Mouse (Mus musculus) olfactory bulb, adult 2 months (tissue): ENCODE data around the gene Ceacam20. TPM values are rescaled to one million over a fixed set of nuclear protein-coding genes. Genes with fewer than 3 reads are reported as not detected.
"Not testable (repeated sequence)": the region's sequence is repeated elsewhere in the genome, so short reads cannot be mapped to it uniquely, and the experiment has no call there.

Experiments used
- H3K27ac ChIP-seq: fragments of 200-500 bp; 2 replicates; pipeline ENCODE4 v1.5.1; 2012; ENCODE audit warnings: low read depth, low read length; ENCODE audit not compliant: insufficient read depth
- H3K4me1 ChIP-seq: fragments of 200-500 bp; 2 replicates; pipeline ENCODE4 v1.6.1; 2012; ENCODE audit warnings: low read length; ENCODE audit not compliant: control insufficient read depth, insufficient read depth
- H3K4me3 ChIP-seq: fragments of 200-500 bp; 2 replicates; pipeline ENCODE4 v1.5.1; 2012; ENCODE audit warnings: mild to moderate bottlenecking, low read depth, low read length, moderate library complexity; ENCODE audit not compliant: insufficient read depth
- CTCF ChIP-seq: fragments of 200-500 bp; IDR thresholded peaks from 2 replicates; pipeline ENCODE4 v1.5.1; 2012; ENCODE audit warnings: low read depth, mild to moderate bottlenecking, low read length, moderate library complexity; ENCODE audit not compliant: insufficient read depth
- POLR2A ChIP-seq: fragments of 200-500 bp; IDR thresholded peaks from 2 replicates; pipeline ENCODE4 v1.6.1; 2012; ENCODE audit warnings: mild to moderate bottlenecking, low read depth, low read length, moderate library complexity; ENCODE audit not compliant: insufficient read depth
- WGBS: fragments of 180-500 bp; shearing (Covaris S2); methylation state at CpG from one replicate; pipeline ENCODE4 v1.1.7; 2018; 5-methylcytosine and 5-hydroxymethylcytosine counted together
- polyA plus RNA-seq: library from polyadenylated mRNA; stranded (reverse); fragments of >200 nt; gene quantifications from 2 replicates; pipeline ENCODE4 v1.2.4, GENCODE M21; 2012; ENCODE audit warnings: low replicate concordance; ENCODE audit not compliant: missing spikeins, insufficient read depth, insufficient read length

Gene Ceacam20
- polyA plus RNA-seq, 1 experiment: not detected

DNA sequence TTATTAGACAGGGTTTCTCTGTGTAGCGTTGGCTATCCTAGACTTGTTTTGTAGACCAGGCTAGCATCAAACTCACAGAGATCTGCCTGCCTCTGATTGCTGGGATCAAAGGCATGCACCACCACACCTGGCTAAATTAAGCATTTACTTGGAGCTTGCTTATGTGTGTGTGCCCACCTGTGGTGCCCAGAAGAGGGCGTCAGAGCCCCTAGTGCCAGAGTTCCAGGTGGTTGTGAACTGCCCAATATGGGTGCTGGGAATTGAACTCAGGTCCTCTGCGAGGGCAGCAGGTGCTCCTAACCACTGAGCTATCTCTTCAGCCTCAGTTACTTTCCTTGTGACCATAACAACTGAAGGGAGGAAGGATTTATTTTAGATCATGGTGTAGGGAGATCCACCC, 3.9 kb downstream of the Ceacam20 start:
- TF ChIP-seq POLR2A: no peak
- TF ChIP-seq CTCF: no peak
- Histone ChIP-seq H3K4me3 (no peak overlapping the region), H3K4me1 (no peaks in the 10 kb centered on the region), H3K27ac (no peak overlapping the region)
- WGBS: 74% methylated on average over 3 of the region's 3 CpGs

DNA sequence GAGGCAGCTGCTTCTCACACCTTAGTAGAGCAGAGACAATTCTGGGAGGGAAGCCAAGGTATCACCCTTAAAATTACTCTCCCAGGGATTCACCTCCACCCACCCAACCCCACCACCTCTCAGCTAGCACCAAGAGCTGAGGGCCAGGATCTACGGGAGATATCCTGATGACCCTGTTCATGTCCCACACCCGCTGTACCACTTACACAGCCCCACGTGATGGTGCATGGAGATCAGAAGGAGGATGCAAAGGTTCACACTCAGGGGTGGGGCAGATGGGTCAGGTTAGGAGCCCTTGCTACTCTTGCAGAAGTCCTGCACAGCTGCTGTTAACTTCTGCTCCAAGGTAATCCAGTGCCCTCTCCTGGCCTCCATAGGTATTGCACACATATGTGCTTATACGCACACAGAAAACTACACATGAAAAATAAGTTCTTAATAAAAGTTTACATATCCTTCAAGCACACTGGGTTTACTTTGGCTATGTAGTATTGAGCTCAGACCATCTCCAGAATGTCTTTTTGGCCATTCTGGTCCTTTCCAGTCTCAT, 4.4 kb downstream of the Ceacam20 start:
- no peak for TF ChIP-seq POLR2A
- no peak for TF ChIP-seq CTCF
- H3K4me3 ChIP-seq: no peak overlapping the region
- H3K4me1 ChIP-seq: no peaks in the 10 kb centered on the region
- 92% methylated on average over 4 of the region's 4 CpGs for WGBS
- H3K27ac ChIP-seq: no peak overlapping the region

DNA sequence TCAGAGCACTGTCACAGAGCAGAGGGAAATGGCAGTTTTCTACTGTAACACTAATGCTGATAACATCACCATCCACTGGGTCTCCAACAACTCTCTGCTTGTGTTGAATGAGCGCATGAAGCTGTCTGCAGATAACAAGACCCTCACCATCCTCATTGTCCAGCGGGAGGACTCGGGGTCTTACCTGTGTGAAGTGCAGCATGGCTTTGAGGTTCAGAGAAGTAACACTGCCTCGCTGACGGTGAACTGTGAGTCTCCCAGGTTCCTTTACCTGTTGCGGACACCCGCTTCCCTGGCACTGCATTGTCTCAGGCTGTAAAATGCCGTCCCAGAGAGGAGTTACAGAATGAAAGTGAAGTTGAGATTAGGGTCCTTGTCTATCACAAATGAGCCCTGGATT, 5.0 kb downstream of the Ceacam20 start:
- Histone ChIP-seq H3K4me1 (no peaks in the 10 kb centered on the region), H3K27ac (no peak overlapping the region), H3K4me3 (no peak overlapping the region)
- whole genome bisulfite sequencing: 91% methylated on average over 8 of the region's 8 CpGs
- no peak for TF ChIP-seq CTCF

DNA sequence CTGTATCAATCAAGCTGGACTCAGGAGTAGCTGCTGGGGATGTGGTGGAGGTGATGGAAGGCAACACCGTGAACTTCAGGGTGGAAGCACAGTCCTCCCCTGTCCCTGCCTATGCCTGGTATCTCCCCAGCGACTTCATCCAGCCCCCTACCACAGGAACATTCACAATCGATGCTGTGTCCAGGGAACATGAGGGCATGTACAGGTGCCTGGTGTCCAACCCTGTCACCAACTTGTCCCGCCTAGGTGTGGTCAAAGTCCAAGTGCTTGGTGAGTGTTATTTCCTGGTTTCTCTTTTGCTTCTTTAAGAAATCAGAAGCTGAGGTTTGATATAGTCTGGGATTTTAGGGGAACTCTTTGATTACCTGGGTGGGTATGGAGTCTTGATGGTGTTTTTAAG, 6.3 kb downstream of the Ceacam20 start:
- Histone ChIP-seq H3K27ac (no peak overlapping the region), H3K4me3 (no peak overlapping the region), H3K4me1 (no peaks in the 10 kb centered on the region)
- TF ChIP-seq POLR2A (no peak), CTCF (no peak)
- WGBS: 86% methylated on average over 4 of the region's 4 CpGs

DNA sequence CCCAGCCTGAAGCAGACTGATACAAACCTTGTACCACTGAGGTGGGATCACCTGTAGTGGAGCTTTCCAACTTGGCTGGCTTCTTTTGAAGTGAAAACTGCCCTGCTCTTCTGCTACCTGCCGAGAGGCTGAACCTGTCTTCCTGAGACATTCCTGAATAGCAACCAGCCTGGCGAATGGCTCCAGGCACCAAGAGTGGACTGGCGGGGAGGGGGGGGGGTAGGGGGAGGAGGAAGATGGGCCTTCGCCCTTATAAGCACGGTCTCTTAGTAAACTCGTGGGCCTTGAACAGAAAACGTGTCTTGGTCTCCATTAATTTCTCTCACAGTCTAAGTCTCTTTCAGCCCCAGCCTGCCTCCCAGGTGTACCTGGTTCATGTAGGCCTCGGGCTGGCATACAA, 26.0 kb downstream of the Ceacam20 start, which contains the start of gene Nlrp9b:
Nlrp9b (plus strand) TSS at position 301 of the 400 bp plus-strand sequence.
- H3K27ac ChIP-seq, H3K4me3 ChIP-seq: not testable (repeated sequence)
- WGBS: 76% methylated on average over 8 of the region's 8 CpGs

DNA sequence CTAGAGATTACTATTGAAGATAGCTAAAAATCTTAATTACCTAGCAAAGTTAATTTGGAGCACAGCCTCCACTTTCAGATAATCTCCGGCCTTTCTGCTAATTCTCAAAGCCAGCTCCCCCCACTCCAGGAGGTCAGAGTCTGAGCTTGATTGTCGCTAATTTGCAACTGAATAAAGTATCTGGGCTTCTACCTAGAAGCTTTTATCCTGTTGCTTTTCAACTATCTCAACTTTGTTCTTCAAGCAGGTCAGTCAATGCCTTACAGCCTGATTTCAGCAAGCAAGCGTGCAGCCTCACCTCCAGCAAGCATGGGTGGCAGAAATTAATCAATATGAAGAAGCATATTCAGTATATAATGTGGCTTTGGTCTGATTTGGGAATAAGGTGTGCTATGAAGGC, 31.5 kb downstream of the Ceacam20 start:
- 63% methylated on average over 3 of the region's 3 CpGs for WGBS
- H3K27ac ChIP-seq, H3K4me1 ChIP-seq, H3K4me3 ChIP-seq: not testable (repeated sequence)

More for the DNA sequence above, 26.0 kb downstream of the Ceacam20 start, which contains the start of gene Nlrp9b:
- H3K4me1 ChIP-seq: not testable (repeated sequence)

DNA sequence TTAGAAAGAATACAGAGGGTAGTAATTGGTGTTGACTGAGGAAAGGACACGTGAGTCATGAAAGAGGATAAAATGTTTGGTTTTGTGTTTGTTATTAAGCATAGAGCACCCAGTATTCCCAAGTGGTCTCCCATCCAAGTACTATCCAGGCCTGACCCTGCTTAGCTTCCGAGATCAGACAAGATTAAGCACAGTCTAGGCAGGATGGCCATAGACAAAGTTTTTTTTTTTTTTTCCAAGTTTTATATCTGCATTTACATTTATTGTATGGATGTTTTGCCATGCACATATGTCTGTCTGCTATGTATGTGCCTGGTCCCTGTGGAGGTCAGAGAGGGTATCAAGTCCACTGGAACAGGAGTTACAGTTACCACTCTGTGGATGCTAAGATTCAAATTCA, 44.8 kb downstream of the Ceacam20 start:
- WGBS: 72% methylated on average over 2 of the region's 2 CpGs
- Histone ChIP-seq H3K4me1 (no peaks in the 10 kb centered on the region), H3K4me3 (no peak overlapping the region), H3K27ac (no peak overlapping the region)
- TF ChIP-seq CTCF: no peak
- TF ChIP-seq POLR2A: no peak

Other genes with a start within 250 kb of the Ceacam20 start
- gene Tomm40, start 250.0 kb upstream of the Ceacam20 start, polyA plus RNA-seq: not detected in 2 replicates
- gene Nectin2, start 214.9 kb upstream of the Ceacam20 start, polyA plus RNA-seq: not detected in 2 replicates
- gene Bcam, start 194.4 kb upstream of the Ceacam20 start, polyA plus RNA-seq: not detected in 2 replicates
- not detected in 2 replicates for gene Cblc, start 168.6 kb upstream of the Ceacam20 start, polyA plus RNA-seq
- gene Bcl3, start 142.6 kb upstream of the Ceacam20 start, polyA plus RNA-seq: not detected in 2 replicates
- not detected in 2 replicates for gene Gm19345, start 113.4 kb upstream of the Ceacam20 start, polyA plus RNA-seq
- not detected in 2 replicates for gene Ceacam16, start 104.1 kb upstream of the Ceacam20 start, polyA plus RNA-seq
- not detected in 2 replicates for gene Ceacam19, start 77.4 kb upstream of the Ceacam20 start, polyA plus RNA-seq
- gene Pvr, start 44.3 kb upstream of the Ceacam20 start, polyA plus RNA-seq: not detected in 2 replicates
- not detected in 2 replicates for gene Igsf23, start 14.7 kb upstream of the Ceacam20 start, polyA plus RNA-seq
- gene Nlrp9b, start 26.1 kb downstream of the Ceacam20 start, polyA plus RNA-seq: not detected in 2 replicates
- not detected in 2 replicates for gene Vmn1r91, start 134.3 kb downstream of the Ceacam20 start, polyA plus RNA-seq
- gene Gm16442, start 157.2 kb downstream of the Ceacam20 start, polyA plus RNA-seq: not detected in 2 replicates
- gene Vmn1r93, start 173.7 kb downstream of the Ceacam20 start, polyA plus RNA-seq: not detected in 2 replicates
- not detected in 2 replicates for gene Vmn1r94, start 203.0 kb downstream of the Ceacam20 start, polyA plus RNA-seq
- not detected in 2 replicates for gene Vmn1r95, start 228.3 kb downstream of the Ceacam20 start, polyA plus RNA-seq
- gene Gm6164, start 240.2 kb downstream of the Ceacam20 start, polyA plus RNA-seq: not detected in 2 replicates